Mouse (Mus musculus) limb, embryonic 10.5 days (tissue): Measurements from ENCODE around the gene Slc35f2. TPM values are rescaled to one million over a fixed set of nuclear protein-coding genes. Genes with fewer than 3 reads are reported as not detected.

Experiments used
- DNase-seq: peaks from one replicate; pipeline ENCODE4 v3.0.0-alpha.2; 2017; ENCODE audit warnings: low spot score
- H3K27ac ChIP-seq: fragments of 300-500 bp; sonication (generic); 2 replicates; pipeline ENCODE4 v1.5.1; 2016; ENCODE audit warnings: mild to moderate bottlenecking
- H3K27me3 ChIP-seq: fragments of 300-500 bp; sonication (generic); 2 replicates; pipeline ENCODE4 v1.6.1; 2016; ENCODE audit warnings: low read depth, mild to moderate bottlenecking; ENCODE audit not compliant: poor library complexity, severe bottlenecking
- H3K36me3 ChIP-seq: fragments of 300-500 bp; sonication (generic); 2 replicates; pipeline ENCODE4 v1.6.1; 2016; ENCODE audit warnings: mild to moderate bottlenecking, moderate library complexity
- H3K4me1 ChIP-seq: fragments of 300-500 bp; sonication (generic); 2 replicates; pipeline ENCODE4 v1.6.1; 2016
- H3K4me3 ChIP-seq: fragments of 300-500 bp; sonication (generic); 2 replicates; pipeline ENCODE4 v1.5.1; 2016; ENCODE audit warnings: mild to moderate bottlenecking, moderate library complexity
- H3K9me3 ChIP-seq: fragments of 300-500 bp; sonication (generic); replicated peaks from 2 replicates; pipeline ENCODE4 v1.6.1; 2016; ENCODE audit warnings: mild to moderate bottlenecking
- WGBS: fragments of 180-500 bp; shearing (Covaris S2); methylation state at CpG from one replicate; pipeline ENCODE4 v1.1.7; 2016; 5-methylcytosine and 5-hydroxymethylcytosine counted together
- polyA plus RNA-seq: library from polyadenylated mRNA; unstranded; fragments of >200 nt; fragmentation: Nextera tagmentation; extraction: Ambion mirVana; gene quantifications from 2 replicates; pipeline ENCODE4 v1.2.1, GENCODE M21; 2016

Slc35f2 gene
- 6.9 and 7.0 TPM in 2 replicates for polyA plus RNA-seq

GRCm38 (mm10) chr9:53771344-53772021, at the start of gene Slc35f2:
TSS of gene Slc35f2 (plus strand) at chr9:53771538.
- Histone ChIP-seq H3K9me3 (no peaks in the 10 kb centered on the region), H3K27me3 (peaks cover 36% of the 10 kb centered on the region), H3K4me3 (peak within 1 kb of the TSS; percentile 69), H3K36me3 (no peaks in the 10 kb centered on the region), H3K4me1 (peaks cover 16% of the 10 kb centered on the region), H3K27ac (peak within 1 kb of the TSS; percentile 83)
- WGBS: under 1% methylated on average over 49 of the region's 50 CpGs
- DNase-seq: peak; percentile 66

DNA sequence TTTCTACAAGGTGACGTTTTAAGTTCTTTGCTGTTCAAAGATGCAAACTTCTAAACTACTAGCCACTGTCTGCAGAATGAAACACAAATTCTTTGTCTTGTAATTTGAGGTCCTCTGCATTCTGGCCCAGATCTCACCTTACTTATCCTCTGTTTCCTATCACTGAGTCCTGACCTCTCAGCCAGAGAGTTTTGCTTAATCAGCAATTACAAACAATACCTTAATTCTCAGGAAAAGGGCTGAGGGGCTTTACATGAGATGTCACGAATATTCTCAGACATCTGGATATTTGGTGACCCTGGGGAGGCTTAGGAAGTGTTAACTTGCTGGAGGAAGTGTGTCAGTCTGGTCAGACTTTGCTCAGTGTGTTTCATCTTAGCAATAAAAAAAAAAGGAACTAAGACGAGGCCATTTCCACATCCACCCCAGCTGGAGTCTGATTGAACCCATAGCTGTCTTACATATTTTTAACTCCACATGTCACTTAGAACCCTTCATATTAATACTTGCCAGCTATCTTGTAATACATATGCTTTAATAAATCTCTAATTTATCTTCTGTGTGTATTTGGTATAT, 30.4 kb upstream of the Slc35f2 start:
- 57% methylated on average over 3 of the region's 3 CpGs for WGBS
- no peaks in the 10 kb centered on the region for H3K36me3 ChIP-seq
- H3K9me3 ChIP-seq: no peaks in the 10 kb centered on the region
- DNase-seq: no peak
- no peaks in the 10 kb centered on the region for H3K27me3 ChIP-seq
- no peak overlapping the region for H3K27ac ChIP-seq
- H3K4me3 ChIP-seq: no peak overlapping the region
- no peaks in the 10 kb centered on the region for H3K4me1 ChIP-seq

GRCm38 (mm10) chr9:53750411-53750810, 20.9 kb upstream of the Slc35f2 start:
- peaks cover 9% of the 10 kb centered on the region; the same call in 1 of the 2 replicates for H3K27me3 ChIP-seq
- no peaks in the 10 kb centered on the region for H3K36me3 ChIP-seq
- H3K27ac ChIP-seq: no peak overlapping the region
- WGBS: 89% methylated on average over 13 of the region's 13 CpGs
- no peaks in the 10 kb centered on the region for H3K4me1 ChIP-seq
- no peaks in the 10 kb centered on the region for H3K9me3 ChIP-seq
- DNase-seq: no peak
- no peak overlapping the region for H3K4me3 ChIP-seq

- no peak overlapping the region for H3K27ac ChIP-seq
- H3K36me3 ChIP-seq: no peaks in the 10 kb centered on the region
- no peaks in the 10 kb centered on the region for H3K4me1 ChIP-seq
- peaks cover 13% of the 10 kb centered on the region; the same call in 1 of the 2 replicates for H3K27me3 ChIP-seq
- H3K4me3 ChIP-seq: no peak overlapping the region
- DNase-seq: no peak
- whole genome bisulfite sequencing: 40% methylated on average over 5 of the region's 5 CpGs
- no peaks in the 10 kb centered on the region for H3K9me3 ChIP-seq
Measured at GRCm38 (mm10) chr9:53750899-53751298, 20.4 kb upstream of the Slc35f2 start.

- no peaks in the 10 kb centered on the region for H3K36me3 ChIP-seq
- no peak for DNase-seq
- H3K27me3 ChIP-seq: peaks cover 31% of the 10 kb centered on the region
- H3K9me3 ChIP-seq: no peaks in the 10 kb centered on the region
- no peaks in the 10 kb centered on the region for H3K4me1 ChIP-seq
- no peak overlapping the region for H3K4me3 ChIP-seq
- no peak overlapping the region for H3K27ac ChIP-seq
Measured at GRCm38 (mm10) chr9:53754801-53755200, 16.5 kb upstream of the Slc35f2 start.

GRCm38 (mm10) chr9:53758142-53758541, 13.2 kb upstream of the Slc35f2 start:
- WGBS: 95% methylated on average over 2 of the region's 2 CpGs
- no peaks in the 10 kb centered on the region for H3K4me1 ChIP-seq
- DNase-seq: no peak
- no peaks in the 10 kb centered on the region for H3K36me3 ChIP-seq
- H3K9me3 ChIP-seq: no peaks in the 10 kb centered on the region
- no peak overlapping the region for H3K4me3 ChIP-seq
- peaks cover 31% of the 10 kb centered on the region for H3K27me3 ChIP-seq
- H3K27ac ChIP-seq: no peak overlapping the region

- DNase-seq: no peak
- WGBS: 85% methylated on average over 8 of the region's 8 CpGs
- no peaks in the 10 kb centered on the region for H3K36me3 ChIP-seq
- no peaks in the 10 kb centered on the region for H3K9me3 ChIP-seq
- H3K27me3 ChIP-seq: no peaks in the 10 kb centered on the region
- H3K4me1 ChIP-seq: peaks cover 6% of the 10 kb centered on the region; the same call in 1 of the 2 replicates
- H3K27ac ChIP-seq: no peak overlapping the region
- H3K4me3 ChIP-seq: no peak overlapping the region
Measured at GRCm38 (mm10) chr9:53764697-53765096, 6.6 kb upstream of the Slc35f2 start.

- Histone ChIP-seq H3K4me1 (peaks cover 20% of the 10 kb centered on the region), H3K9me3 (no peaks in the 10 kb centered on the region), H3K27ac (no peak overlapping the region), H3K36me3 (no peaks in the 10 kb centered on the region), H3K4me3 (no peak overlapping the region), H3K27me3 (peaks cover 34% of the 10 kb centered on the region)
- no peak for DNase-seq
- 84% methylated on average over 5 of the region's 5 CpGs for WGBS
Measured at GRCm38 (mm10) chr9:53768486-53768885, 2.9 kb upstream of the Slc35f2 start.

DNA sequence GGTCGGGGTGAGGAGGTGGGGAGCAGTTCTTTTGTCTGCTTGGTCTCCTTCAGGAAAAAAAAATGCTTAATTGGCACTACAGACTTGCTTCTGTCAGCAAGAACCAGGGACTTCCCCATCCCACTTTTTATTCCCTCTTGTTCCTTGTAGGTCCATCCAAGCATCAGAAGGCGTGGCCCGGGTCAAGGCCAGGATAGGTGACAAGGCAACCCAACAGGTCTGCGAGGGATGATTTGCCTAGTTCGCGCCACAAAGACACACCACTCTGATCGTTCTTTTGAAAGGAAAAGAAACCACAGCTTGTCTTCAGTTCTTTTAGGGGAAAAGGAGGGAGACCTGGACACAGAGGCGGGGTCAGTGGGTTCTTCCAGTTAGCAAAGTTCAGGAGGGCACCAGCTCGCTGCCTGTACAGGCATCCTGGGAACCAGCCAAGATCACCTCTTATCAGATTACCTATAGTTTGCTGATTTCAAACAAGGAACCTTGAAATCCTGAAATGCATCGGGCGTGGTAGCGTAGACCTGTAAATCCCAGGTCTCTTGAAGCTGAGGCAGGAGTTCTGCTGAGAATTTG, 481 bp upstream of the Slc35f2 start:
- WGBS: 37% methylated on average over 12 of the region's 12 CpGs
- DNase-seq: peak; percentile 31
- H3K4me1 ChIP-seq: peaks cover 16% of the 10 kb centered on the region

DNA sequence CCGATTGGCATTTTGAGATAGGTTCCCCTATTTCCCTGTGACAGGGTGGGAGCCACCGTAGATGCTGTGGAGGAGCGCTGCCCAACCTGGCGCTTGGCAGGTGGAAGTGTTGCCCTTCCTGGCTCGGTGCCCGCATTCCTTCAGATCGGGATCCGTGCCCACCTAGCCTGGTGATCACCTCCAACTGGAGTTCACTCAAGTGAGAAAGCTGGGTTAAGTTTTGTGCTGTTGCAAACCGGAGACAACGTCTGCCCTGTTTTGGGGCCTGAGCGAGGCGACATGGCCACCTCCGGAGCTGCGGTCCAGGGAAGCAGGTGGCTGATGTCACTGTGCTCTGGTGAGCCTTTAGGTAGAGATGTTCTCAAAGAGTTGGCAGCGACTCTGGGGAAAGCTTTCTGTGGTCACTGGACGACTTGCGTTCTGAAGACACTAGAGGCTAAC, 803 bp downstream of the Slc35f2 start:
- WGBS: 3% methylated on average over 17 of the region's 17 CpGs
- Histone ChIP-seq H3K9me3 (no peaks in the 10 kb centered on the region), H3K4me3 (peak overlapping the region; percentile 69), H3K36me3 (no peaks in the 10 kb centered on the region), H3K27me3 (peaks cover 36% of the 10 kb centered on the region), H3K4me1 (peaks cover 16% of the 10 kb centered on the region), H3K27ac (peak overlapping the region; percentile 83)
- peak; percentile 38 for DNase-seq

More for the DNA sequence above, 481 bp upstream of the Slc35f2 start:
- no peak overlapping the region for H3K27ac ChIP-seq
- no peaks in the 10 kb centered on the region for H3K36me3 ChIP-seq
- H3K27me3 ChIP-seq: peaks cover 36% of the 10 kb centered on the region
- H3K4me3 ChIP-seq: peak overlapping the region; percentile 69
- no peaks in the 10 kb centered on the region for H3K9me3 ChIP-seq

DNA sequence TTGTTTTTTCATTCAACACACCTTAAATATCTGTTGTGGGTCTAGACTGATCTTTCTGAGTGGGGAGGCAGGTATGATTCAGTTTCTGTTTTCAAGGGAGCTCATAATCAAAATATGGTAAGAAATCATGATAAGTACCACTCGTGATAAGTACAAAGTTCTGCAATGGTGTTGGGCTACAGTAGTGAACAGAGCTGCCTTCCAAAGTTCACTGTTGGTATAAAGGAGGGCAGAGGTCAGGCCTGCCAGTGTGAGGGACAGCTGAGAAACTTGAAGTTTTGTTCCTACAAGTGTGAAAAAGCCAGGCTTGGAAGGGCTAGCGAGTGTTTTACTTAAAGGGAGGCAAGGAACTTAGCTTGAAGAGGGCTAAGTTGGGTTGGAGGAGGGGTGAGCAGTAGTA, 4.2 kb downstream of the Slc35f2 start:
- H3K27ac ChIP-seq: no peak overlapping the region
- H3K9me3 ChIP-seq: no peaks in the 10 kb centered on the region
- H3K4me1 ChIP-seq: peaks cover 16% of the 10 kb centered on the region
- DNase-seq: no peak
- H3K4me3 ChIP-seq: no peak overlapping the region
- 88% methylated on average over 2 of the region's 2 CpGs for WGBS
- H3K36me3 ChIP-seq: no peaks in the 10 kb centered on the region
- peaks cover 32% of the 10 kb centered on the region for H3K27me3 ChIP-seq

DNA sequence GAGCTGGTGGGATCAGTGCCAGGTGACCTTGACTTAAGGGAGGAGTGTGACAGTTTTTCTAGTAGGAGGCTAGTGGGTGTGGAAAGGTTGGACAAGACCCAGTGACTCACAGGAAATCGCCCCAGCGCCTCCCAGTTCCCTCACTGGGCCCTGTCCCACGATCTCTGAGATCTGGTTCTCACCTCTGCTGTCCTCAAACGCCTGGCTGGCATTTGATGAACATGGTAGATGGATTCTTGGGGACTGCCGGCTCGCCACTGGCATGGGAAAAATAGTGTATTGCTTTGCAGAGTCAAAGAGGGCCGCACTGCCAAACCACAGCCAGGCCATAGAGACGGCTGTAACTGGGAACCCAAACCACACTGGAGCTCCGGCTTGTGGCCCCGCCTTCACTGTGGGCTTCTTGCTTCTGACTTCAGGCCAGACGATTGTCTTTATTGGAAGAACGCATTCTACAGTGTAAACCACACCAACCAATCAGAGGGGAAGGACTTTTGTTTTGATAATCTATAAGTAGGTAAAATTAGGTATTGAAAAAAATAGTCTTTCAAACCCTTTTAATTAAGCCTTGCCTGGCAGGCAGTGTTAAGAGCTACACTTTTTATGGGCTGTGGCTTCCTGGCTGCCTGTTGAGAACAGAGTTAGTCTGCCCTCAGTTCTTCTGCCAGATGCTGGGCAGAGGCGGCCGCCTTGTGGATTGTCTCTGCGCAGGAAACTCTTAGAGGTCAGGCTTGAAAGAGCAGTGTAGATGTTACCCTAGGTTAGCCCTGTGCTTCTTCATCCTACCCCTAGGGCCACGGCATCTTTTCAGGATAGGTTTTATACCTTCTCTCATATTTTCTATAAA, 15.4 kb downstream of the Slc35f2 start:
- no peaks in the 10 kb centered on the region for H3K9me3 ChIP-seq
- DNase-seq: peak; percentile 38
- no peaks in the 10 kb centered on the region for H3K36me3 ChIP-seq
- peak overlapping the region; percentile 77 for H3K27ac ChIP-seq
- H3K4me3 ChIP-seq: no peak overlapping the region
- H3K27me3 ChIP-seq: no peaks in the 10 kb centered on the region
- WGBS: 75% methylated on average over 16 of the region's 16 CpGs
- peaks cover 29% of the 10 kb centered on the region for H3K4me1 ChIP-seq
